Mouse (Mus musculus) adrenal gland (tissue): Measurements from ENCODE around the gene Mum1.
"Not testable (repeated sequence)": the region's sequence is repeated elsewhere in the genome, so short reads cannot be mapped to it uniquely, and the experiment has no call there.

Experiments used
- intact Hi-C: fragments of 180-260 bp; cut with DNase I; formaldehyde crosslinking; loops from one replicate; pipeline ENCODE4 v1.15.1; 2025

Mum1 gene

DNA sequence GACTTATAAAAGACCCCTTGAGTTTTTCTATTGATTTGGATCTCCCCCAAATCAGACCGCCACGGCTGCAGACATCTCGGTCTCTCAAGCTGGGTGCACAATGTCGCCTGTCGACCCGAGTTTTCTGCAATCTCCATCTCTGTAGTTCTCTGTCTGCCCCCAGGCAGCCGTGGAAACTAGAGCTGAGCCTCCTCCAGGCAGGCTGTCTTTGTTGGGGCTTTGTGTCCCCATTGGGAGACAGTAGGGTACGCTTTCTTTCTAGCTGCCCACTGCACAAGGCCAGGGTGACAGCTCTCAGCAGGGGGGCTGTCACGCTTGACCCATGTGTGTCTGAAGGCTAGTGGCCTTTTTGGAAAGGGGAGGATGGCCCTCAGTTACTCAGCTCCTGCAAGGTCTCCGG, 18.6 kb upstream of the Mum1 start:
- intact Hi-C loops, result no loop called here

DNA sequence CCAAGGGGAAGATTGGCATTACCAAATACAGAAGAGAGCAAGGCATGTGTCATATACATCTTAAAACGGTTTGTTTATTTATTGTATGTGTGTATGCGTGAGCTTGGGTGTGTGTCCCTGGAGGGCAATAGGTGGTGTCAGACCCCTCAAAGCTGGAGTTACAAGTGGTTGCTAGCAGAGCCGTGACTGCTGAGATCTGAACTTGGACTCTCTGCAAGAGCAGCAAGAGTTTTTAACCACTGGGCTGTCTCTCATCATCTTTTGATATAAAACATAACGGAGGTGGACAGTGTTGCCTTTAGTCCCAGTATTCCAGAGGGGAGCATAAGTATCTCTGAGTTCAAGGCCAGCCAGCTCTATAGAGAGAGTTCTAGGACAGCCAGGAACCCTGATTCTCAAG, 18.0 kb upstream of the Mum1 start:
- intact Hi-C loops, result no loop called here

DNA sequence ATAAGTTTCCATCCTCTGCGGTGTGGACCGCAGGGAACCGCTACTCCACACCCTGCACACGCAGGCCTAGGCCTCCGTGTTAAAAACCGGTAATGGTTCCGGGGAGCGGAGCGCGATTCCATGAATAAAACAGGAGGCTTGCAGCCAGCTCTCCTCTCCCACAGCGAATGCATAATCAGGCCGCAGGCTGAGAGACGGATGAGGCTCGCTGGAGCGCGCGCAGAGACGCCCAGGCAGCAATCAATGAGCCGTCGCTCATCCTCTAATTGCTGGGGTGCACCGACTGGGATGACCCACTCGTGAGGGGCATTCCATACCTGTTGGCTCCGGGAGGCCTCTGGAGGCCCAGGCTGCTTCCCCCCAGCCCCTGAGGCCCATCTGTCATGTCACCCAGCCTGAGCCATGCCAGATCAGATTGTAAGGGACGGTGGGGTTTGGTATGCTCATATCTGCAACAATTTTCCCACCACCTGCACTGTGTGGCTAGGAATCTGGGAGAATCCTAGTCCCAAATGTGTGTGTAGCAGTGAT, 17.3 kb upstream of the Mum1 start:
- intact Hi-C loops, result no loop called here

DNA sequence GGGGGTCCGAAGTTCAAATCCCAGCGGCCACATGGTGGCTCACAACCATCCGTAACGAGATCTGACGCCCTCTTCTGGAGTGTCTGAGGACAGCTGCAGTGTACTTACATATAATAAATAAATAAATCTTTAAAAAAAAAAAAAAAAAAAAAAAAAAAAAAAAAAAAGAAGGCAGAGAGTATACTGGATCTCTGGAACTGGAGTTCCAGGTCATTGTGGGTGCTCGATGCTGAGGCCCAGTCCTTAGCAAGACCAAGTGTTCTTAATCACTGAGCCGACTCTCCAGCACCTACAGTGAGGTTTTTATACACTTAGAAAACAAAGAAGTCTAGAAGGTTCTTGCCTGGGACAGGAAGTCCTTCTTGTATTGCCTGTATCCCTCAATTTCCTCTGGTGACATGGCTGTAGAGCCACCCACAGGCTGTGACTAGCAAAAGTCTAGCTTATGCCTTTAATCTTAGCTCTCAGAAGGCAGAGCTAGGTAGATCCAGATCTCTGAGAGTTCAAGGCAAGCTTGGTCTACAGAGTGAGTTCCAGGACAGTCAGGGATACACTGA, 14.6 kb upstream of the Mum1 start:
- intact Hi-C loops, result not testable (repeated sequence)

DNA sequence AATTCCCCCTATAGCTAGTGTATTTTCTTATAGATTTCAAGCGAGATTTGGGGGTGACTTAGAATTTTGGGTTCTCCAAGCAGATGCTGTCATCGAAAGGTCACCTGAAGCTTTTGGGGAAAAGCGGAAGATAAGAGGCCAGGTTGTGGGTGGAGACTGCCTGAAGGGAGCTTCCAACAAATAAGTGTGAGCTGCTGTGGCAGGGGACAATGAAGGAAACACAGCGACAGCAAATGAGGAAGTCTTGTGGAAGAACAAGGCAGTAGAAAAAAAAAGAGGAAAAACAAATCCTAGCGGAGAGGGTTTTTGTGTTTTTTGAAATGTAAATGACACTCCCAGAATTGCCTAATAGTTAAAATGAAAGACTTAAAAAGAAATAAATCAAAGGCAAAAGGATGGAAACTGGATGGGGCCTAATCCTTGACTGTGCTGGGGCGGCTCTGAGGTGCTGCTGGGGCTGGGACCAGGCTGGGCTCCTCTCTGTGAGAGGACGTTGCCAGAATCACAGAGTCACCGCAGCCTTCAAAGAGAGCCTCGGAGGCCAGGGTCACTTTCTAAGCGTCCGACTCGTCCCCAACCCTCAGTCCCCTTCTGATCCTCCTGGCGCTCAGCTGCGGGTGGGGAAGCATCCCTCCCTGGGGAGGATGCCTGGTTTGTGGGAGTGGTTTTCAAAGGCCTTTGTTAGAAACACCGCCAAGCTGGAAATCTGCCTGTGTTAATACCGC, 11.0 kb upstream of the Mum1 start:
- intact Hi-C loops, result no loop called here

DNA sequence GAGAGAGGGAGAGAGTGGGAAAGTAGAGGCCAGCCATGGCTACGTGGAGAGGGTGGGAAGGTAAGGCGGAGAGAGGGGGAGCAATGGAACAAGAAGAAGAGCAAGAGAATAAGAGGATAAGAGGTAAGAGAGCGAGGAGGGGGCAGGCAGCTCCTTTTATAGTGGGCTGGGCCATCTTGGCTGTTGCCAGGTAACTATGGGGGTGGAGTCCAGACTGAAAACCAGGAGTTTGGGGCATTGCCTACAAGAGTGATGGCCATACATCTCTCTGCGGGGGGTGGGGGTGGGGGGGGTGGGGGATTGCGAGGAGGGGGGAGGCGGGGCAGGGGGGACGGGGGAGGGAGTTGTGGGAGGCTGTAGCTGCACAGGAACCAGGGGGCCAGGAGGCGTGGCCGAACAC, 5.6 kb upstream of the Mum1 start:
- intact Hi-C loops, result no loop called here

DNA sequence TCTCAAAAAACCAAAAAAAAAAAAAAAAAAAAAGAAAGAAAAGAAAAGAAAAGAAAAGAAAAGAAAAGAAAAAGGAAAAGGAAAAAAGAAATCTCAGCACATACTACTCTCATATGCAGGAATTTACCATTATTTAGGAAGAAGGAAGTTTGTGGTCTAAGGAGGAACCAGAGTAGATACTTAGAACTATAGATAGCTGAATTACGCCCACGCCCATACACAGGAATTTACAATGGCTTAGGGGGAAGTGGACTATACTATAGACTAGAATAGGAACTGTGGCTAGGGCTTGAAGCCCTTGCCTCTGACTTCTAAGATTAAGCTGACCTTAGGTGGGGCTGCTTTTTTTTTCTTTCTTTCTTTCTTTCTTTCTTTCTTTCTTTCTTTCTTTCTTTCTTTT, 3.1 kb upstream of the Mum1 start:
- intact Hi-C loops, result not testable (repeated sequence)

DNA sequence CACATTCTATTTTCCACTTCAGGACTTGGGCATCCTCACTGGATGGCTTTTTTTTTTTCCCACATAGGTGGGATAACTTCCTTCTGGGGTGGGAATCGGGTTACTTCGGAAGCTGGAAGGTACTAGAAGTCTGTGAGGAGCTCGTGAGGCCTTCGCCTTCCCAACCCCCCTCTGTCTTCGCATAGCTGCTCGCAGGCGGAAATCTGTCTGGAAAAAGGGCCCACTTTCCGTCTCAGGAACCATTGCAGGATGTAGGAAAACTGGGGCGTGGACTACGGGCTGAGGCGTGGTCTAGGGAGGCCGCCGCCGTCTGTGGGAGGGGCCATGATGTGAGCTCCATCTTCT, 191 bp upstream of the Mum1 start:
- intact Hi-C loops, result no loop called here

DNA sequence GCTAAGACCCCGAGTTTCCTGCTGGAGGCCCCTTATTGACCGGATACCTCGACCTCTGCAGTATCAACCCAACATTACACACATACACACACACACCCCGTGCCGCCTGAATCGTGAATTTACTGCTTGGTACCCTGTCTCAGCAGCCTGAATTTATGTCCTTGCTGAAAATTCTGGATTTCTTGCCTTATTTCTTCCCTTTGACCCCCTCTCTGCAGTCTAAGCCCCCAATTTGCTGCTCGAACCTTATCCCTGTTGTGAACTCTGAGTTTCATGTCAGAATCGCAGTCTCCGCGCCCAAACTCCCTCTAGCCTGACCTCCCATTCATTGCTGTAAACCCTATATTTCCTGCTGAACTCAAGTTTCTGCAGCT, 919 bp downstream of the Mum1 start:
- intact Hi-C loops, result no loop called here

DNA sequence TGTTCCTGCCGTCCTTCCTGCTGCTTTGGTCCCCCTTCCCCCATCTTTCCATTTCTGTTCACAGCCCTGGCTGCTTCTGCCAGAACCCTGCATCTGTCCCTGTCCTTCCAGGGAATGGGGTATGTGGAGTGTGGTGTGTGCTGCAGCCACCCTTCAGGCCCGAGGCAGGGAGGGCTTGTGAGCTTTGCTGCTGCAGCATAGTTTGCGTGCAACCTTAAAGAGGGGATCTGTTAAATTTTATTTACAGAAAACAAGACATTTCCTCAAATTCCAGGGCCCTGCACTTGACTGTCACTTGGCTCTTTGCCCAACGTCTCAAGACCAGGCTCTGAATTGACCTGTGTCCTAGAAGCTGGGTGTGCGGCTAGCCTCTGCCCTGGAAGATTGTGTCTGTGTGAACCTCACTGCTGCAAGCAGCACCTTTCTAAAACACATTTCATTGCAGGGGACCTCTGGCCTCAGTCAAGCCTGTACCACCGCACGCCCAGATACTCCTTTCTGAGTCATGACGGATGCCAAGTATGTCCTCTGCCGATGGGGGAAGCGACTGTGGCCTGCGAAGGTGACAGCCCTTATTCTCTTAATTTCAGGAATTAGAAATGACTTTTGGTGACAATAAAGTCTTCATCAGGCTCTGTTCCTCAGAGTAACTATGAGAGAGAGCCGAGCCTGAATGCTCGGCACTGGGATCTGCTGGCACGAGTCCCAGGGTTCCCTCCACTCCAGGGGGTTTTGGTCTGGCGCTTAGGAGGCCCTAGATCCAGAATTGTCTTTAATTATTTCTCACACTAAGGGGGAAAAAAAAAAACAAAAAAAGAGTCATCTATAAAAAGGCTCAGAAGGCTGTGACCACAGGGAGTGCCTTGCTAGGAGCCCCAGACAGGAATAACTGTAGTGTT, 1.9 kb downstream of the Mum1 start:
- intact Hi-C loops, result no loop called here

DNA sequence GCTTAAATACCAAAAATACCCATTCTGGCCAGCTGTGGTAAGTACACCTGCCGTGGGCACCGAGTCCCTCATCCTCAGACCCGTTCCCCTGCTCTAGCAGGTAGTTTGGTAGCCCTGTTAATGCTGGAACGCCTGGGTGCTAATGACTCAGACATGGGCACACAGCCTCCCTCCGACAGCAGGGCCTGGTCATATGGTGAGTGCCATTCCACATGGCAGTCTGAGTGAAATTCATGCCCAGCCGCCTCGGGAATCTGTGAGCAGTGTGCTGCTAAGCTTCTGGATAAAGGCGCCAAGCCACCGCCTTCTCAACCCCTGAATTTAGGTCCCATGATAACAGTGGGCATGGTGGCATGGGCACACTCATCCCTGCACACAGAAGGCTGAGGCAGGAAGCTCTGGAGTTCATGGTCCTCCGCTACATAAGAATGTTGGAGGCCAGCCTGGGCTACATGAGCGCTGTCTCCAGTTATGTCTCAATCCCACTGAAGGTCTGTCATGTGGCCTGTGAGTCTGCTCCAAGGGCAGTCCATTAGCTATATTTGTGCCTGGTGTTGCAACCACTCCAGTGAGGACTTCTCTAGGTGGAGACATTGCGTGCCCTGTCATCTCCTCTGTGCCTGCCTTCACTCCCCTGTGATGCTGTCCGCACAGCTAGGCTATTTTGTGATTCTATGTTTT, 10.1 kb downstream of the Mum1 start:
- intact Hi-C loops, result no loop called here

DNA sequence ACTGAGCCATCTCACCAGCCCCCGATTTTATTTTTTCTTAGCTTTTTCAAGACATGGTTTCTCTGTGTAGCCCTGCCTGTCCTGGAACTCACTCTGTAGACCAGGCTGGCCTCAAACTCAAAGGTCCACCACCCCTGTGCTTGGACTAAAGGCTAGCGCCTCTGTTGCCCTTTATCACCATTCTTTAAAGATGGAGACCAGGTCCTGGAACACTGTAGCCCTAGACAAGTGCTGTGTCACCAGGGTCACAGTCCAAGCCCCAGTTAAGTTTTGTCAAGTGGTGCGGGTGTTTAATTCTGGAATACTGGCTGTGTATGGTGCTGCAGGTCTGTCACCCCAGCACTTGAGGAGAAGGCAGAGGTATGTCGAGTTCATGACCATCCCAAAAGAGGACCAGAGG, 10.8 kb downstream of the Mum1 start:
- intact Hi-C loops, result no loop called here

DNA sequence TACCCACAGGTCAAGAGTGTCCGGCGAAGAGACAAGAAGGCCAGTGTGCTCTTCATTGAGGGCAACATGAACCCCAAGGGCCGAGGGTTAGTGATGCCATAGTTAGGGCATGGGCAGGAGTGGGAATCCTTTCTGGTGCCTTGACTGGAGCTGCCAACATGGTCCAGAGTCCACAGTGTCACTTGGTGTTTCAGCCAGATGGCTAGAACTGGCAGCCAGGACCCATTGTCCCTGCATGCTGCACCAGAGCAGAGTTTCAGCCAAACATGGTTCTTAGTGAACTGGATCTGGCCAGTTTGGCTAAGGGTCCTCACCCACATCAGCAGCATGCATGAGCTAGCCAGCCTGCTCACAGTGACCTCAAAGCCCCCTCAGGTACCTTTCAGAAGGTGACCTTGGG, 12.1 kb downstream of the Mum1 start:
- intact Hi-C loops, result no loop called here

DNA sequence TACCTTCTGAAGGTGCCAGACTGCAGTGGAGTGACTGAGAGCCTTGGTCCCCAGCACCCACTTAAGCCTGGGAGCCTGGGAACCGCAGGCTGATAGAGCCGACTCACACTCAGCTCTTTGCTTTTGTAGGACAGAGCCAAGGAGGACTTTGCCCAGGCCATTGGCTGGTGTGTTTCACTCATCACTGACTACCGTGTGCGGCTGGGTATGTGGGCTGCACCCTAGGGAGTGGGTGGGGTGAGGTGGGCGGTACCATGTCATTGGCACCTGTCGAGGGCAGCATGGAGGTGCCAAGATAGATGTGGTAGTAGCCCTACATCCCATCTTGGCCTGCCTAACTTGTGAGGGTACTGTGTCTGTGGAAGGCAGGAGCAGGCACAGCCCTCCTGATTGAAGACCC, 13.6 kb downstream of the Mum1 start:
- intact Hi-C loops, result no loop called here

DNA sequence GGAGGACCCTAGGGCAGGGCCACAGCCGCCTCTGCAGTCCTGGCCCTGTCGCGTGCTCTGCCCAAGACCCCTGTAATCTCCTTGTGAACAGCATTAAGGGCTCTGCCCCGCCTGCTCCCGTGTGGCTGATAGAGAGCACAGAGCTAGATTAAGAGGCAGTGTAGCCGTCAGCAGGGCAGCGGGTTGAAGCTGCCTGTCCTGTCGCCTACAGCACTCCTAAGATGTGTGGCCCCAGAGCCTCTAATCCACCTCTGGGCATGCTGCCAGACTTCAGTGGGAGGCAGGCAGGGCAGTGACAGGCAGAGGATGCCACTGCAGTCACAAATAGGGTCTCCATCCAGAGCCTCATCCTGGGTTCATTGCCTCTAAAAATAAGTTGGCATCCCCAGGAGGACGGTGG, 15.9 kb downstream of the Mum1 start:
- intact Hi-C loops, result no loop called here

DNA sequence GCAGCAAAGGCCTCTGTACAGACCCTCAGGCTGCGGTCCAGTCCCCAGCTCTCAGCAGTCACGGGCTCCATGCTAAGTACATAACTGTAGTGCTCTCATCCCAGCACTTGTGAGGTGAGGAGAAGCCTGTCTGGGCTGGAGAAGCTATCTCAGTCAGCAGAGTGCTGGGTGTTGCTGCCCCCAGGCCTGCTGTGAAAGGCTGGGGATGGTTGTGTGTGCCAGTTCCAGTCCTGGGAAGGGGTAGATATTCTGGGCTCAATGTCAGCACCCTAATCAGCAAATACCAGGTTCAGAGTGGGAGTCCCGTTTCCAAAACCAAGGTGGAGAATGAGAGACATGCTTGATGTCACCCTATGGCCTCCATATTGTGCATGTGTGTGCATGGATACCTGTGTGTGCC, 16.4 kb downstream of the Mum1 start:
- intact Hi-C loops, result no loop called here

DNA sequence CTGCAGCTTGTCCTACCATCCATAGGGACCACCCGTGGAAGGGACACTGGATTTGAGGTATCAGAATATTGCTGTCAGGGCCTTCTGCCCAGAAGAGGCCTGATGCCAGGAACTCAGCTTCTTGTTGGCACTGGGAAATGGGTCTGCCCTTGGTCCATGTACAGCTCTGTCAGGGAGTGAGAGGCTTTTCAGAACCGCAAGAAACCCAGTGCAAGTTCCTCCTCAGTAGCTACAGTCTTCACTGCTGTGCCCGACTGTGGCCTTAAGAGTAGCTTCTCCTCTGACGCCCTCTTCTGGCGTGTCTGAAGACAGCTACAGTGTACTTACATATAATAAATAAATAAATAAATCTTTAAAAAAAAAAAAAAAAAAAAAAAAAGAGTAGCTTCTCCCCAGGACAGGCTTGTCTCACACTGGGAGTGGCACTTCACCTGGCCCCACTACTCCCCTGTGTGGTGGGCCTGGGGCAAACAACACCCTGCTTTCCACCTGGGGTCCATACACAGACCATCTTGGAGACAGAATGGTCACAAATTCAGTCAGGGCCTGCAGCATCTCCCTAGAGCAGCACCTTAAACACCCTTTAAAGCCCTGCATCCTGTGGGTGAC, 18.7 kb downstream of the Mum1 start:
- intact Hi-C loops, result loop anchor here (1.0 to 2.0 kb wide), 2 partner anchors 48 to 70 kb away; no protein-coding TSS in a partner anchor

DNA sequence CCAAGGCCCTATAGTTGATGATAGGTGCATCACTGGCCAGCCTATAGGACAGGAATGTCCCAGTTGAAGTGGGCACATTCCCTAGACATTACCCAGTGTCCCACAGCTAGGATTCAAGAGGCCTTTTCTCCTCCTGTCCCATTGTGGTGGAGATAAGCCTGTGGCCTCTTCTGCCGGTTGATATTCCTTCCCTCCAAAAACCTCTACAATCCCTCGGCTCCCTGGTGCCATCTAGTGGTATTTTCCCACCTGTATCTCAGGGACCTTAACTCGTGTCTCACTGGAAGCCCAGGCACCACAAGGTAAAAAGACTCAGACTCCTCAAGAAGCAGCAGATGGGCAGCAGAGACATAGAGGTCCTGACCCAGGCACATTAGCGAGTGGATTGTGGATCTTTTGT, 19.4 kb downstream of the Mum1 start:
- intact Hi-C loops, result loop anchor here (1.0 to 2.0 kb wide), 2 partner anchors 49 to 70 kb away; no protein-coding TSS in a partner anchor

DNA sequence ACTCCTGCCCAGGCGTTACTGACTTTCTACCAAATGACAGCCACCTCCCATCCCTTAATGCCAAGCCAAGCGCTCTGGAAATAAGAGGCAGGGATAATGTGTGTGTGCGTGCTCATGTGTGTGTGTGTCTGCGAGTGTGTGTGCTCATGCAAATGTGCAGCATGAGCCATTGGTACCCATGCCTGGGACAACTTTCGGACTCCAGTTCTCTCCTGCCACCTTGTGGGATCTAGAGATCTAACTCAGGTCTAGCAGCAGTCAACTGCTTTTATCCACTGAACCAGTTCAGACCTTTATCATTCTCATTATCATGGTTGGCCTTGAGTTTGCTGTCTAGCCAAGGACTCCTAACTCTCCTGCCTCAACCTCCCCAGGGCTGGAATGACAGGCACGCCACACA, 21.6 kb downstream of the Mum1 start:
- intact Hi-C loops, result no loop called here

DNA sequence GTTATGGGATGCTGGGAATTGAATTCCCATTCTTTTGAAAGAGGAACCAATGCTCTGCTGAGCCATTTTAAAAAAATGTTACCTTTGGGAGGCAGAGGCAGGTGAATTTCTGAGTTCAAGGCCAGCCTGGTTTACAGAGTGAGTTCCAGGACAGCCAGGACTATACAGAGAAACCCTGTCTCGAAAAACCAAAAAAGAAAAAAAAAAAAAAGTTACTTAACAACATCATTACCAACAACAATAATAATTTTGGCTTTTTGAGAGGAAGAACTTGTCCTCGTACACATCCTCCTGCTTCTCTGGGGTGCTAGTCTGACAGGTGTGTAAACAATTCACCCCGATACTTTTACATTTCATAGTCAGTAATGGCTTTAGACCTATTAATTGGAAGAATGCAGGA, 22.2 kb downstream of the Mum1 start:
- intact Hi-C loops, result not testable (repeated sequence)

DNA sequence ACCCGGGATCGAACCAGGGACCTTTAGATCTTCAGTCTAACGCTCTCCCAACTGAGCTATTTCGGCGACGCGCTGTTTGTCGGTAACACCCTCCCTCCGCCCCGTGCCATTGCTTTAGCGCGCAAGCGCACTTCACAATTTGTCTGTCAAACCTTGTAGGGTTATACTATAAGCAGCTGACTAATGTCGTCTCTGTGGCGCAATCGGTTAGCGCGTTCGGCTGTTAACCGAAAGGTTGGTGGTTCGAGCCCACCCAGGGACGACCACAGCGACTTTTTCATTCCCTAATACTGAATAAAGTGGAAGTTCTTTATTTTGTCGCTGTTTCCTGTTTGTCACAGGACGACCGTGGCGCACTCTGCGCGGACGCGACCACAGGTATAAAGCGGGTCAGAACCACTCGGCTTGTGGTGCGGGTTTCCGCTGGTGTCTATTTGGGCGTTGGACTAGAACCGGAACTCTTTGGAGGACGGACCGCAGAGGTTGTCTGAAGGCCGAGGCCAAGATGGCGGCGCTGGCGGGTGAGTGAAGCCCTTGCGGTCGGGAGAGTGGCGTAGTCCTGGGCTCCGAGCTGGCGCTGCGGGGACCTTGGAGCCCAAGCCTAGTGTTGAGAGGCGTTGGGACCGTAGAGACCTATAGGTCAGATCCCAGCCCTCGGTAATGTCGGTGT, 22.9 kb downstream of the Mum1 start, which contains the start of gene Ndufs7:
Gene Ndufs7 (plus strand): TSS at position 151 of the 670 bp plus-strand sequence.
- intact Hi-C loops, result no loop called here
